Mouse (Mus musculus) common myeloid progenitor, adult 5-6 weeks (primary cell): ENCODE measurements around the gene Gm45717. TPM values are rescaled to one million over a fixed set of nuclear protein-coding genes. Genes with fewer than 3 reads are reported as not detected.

Experiments
- ATAC-seq: replicated peaks from 2 replicates; pipeline ENCODE4 v1.8.0; 2016; ENCODE audit warnings: low read depth, mild to moderate bottlenecking, moderate TSS enrichment, inconsistent platforms; ENCODE audit not compliant: poor library complexity, severe bottlenecking
- total RNA-seq: library from RNA; stranded (forward); fragments of 200-1000, 187-1606 nt; gene quantifications from 2 replicates; pipeline ENCODE4 v1.2.3, GENCODE M21; 2017

The Gm45717 gene
- total RNA-seq, 1 experiment from 2014 or later: 0.96 TPM

- ATAC-seq: no peak
These were observed 7.6 kb downstream of the Gm45717 start for GRCm38 (mm10) chr7:140948161-140948560.

- ATAC-seq: peak; percentile 84
These were observed 8.8 kb downstream of the Gm45717 start for GRCm38 (mm10) chr7:140946980-140947379.

DNA sequence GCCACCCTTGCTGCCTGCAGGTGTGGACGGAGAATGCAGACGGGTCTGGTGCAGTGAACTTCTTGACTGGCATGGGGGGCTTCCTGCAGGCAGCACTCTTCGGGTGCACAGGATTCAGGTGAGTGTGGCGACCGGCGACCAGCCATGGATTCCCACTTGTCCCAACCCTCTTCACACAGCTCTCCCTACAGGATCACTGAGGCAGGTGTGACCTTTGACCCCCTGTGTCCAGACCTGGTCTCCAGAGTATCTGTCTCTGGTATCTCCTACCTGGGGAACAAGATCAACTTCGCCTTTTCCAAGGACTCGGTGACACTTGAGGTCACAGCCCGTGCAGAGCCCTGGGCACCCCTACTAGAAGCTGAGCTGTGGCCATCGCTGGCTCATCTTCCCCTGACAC, 9.4 kb downstream of the Gm45717 start:
- no peak for ATAC-seq

DNA sequence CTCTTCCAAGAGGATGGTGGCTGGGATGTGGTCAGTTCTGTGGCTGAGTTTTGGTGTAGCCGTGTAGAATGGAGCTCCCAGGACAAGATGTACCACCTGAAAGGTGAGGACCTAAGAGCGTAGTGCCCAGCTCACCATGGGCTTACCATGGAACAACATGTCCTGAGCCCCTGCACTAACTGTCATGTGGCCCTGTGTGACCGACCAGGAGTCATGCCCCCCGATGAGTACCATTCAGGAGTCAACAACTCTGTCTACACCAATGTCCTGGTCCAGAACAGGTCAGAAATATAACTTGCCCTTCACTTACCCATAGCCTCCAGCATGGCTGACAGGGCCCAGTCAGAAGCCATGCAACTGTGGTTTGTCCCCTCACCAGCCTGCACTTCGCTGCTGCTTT, 10.5 kb downstream of the Gm45717 start:
- ATAC-seq: no peak

DNA sequence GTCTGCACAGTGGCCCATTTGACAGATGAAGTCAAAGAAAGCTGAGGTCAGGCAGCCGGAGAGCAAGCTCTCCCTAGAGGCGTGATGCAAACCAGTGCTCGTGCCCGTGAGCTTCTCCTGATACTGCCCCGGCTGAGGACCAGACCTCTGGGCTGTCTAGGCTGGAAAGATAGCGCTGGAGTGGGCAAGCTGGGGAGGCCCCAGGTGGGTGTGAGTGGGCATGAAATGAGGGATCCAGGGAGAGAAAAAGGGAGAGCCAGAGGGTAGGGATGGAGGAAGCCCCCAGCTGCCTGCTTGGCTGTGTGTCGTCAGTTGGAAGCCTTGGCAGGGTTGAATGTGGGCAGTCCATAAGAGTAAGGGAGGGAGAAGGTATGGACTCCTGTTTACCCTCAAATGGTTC, 11.5 kb downstream of the Gm45717 start:
- ATAC-seq: no peak

GRCm38 (mm10) chr7:140943356-140943755, 12.4 kb downstream of the Gm45717 start:
- no peak for ATAC-seq

GRCm38 (mm10) chr7:140942811-140943210, 12.9 kb downstream of the Gm45717 start:
- ATAC-seq: no peak

GRCm38 (mm10) chr7:140942341-140942740, 13.4 kb downstream of the Gm45717 start:
- ATAC-seq: no peak

GRCm38 (mm10) chr7:140941222-140942051, 14.3 kb downstream of the Gm45717 start, which contains the start of gene Pgghg:
TSS of gene Pgghg (plus strand) at chr7:140941391.
- ATAC-seq: peak; percentile 87

DNA sequence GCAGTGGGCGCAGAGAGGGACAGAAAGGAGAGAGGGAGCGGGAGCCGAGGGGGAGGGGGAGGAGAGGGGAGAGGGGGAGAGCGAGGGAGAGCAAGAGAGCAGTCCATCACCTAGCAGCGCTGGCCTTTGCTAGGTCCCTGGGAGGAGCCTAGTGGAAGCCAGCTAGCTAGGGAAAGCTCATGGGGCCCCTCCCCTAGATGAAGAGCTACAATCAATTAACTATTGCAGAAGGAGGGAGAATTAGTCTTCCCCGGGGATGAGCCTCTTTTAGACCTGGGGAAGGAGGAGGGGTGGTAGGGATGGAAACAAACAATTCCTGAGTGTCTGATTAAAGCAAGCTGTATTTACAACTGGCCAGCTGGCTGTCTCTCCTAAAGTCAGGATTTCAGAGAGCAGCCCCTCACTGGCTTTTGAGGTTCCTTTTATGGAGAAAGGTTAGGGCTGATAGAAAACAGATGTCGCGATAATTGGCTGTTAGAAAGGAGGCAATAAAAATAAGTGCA, 16.0 kb downstream of the Gm45717 start:
- ATAC-seq: no peak

- no peak for ATAC-seq
These were observed 16.8 kb downstream of the Gm45717 start for GRCm38 (mm10) chr7:140938896-140939295.

GRCm38 (mm10) chr7:140938436-140938835, 17.3 kb downstream of the Gm45717 start:
- ATAC-seq: no peak

GRCm38 (mm10) chr7:140927181-140927580, 28.6 kb downstream of the Gm45717 start:
- no peak for ATAC-seq

DNA sequence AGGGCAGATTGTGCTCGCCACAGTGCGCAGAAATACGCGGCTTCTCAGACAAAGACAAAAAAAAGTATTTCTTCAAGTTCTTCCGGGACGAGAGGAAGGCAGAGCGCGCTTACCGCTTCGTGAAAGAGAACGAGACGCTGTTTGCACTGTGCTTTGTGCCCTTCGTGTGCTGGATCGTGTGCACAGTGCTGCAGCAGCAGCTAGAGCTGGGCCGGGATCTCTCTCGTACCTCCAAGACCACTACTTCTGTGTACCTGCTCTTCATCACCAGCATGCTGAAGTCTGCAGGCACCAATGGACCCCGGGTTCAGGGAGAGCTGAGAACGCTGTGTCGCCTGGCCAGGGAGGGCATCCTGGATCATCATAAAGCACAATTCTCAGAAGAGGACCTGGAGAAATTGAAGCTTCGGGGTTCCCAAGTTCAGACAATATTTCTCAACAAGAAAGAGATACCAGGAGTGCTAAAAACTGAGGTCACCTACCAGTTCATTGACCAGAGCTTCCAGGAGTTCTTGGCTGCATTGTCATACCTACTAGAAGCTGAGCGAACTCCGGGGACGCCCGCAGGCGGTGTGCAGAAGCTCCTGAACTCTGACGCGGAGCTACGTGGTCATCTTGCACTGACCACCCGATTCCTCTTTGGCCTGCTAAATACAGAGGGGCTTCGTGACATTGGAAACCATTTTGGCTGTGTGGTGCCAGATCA, 32.5 kb downstream of the Gm45717 start:
- ATAC-seq: no peak

GRCm38 (mm10) chr7:140922398-140923069, 33.2 kb downstream of the Gm45717 start:
- ATAC-seq: peak; percentile 27

GRCm38 (mm10) chr7:140921225-140921975, 34.3 kb downstream of the Gm45717 start:
- peak; percentile 68 for ATAC-seq

DNA sequence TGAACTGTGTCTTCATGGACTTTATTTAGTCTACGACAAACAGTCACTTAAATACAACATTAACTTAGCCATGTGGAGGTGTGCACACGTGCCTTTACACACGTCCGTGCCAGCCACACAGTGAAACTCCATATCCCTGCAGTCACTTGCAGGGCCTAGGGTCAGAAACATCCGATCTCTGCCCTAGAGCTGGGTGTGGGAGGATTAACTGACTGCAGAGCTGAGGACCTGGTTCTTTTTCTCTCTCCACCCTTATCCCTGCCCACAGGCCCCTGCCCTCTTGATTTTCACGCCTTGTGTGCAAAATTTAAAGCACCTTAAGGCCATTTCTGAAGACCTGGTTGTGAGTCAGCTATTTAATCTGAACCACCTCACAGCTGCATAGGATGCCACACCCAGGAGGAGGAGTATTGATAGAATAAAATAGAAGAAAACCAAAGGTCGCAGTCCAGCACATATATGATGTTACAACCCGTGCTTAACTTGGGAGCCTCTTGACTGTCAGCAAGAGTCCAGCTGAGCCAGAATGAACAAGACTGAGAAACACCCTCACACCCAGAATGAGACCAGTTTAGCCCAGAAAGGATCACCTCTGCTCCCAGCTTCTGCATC, 35.2 kb downstream of the Gm45717 start, which contains the start of gene Nlrp6:
TSS of gene Nlrp6 (plus strand) at position 485 of the 612 bp plus-strand sequence.
- ATAC-seq: no peak

DNA sequence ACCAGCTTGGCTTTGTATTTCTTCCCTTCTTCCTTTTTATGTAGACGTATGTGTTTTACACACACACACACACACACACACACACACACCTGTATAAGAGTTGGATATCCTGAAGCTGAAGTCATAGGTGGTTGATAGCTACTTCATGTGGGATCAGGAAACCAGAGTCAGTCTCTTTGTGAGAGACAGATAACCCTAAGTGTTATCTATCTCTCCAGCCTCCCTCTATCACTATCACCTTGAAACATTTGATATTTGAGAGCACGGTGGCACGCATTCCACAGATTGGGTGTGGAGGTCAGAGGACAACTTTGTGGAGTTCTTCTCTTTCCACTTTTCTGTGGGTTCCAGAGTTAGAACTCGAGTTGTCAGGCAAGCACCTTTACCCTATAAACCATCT, 35.8 kb downstream of the Gm45717 start:
- ATAC-seq: no peak

- ATAC-seq: no peak
These were observed 41.6 kb downstream of the Gm45717 start for GRCm38 (mm10) chr7:140914031-140914690.
